Mouse (Mus musculus) heart, postnatal 0 days (tissue): ENCODE data around the gene Ugt1a6a. TPM values are rescaled to one million over a fixed set of nuclear protein-coding genes. Genes with fewer than 3 reads are reported as not detected.
A peak's percentile ranks its signal among the peaks of the same experiment; 100 is the strongest.

Experiments
- ATAC-seq: fragments of 200-750 bp; cut with Nextera tagmentation; 2 replicates; pipeline ENCODE4 v1.8.0; 2017; ENCODE audit warnings: low read depth, moderate number of reproducible peaks, moderate library complexity; ENCODE audit not compliant: insufficient read depth
- DNase-seq: peaks from one replicate; pipeline ENCODE4 v3.0.0-alpha.2; 2016; ENCODE audit warnings: low spot score
- H3K27ac ChIP-seq: fragments of 300-500 bp; sonication (generic); 2 replicates; pipeline ENCODE4 v1.5.1; 2014; ENCODE audit warnings: low read depth, mild to moderate bottlenecking
- H3K27me3 ChIP-seq: fragments of 300-500 bp; sonication (generic); 2 replicates; pipeline ENCODE4 v1.6.1; 2014; ENCODE audit warnings: low read length, mixed read lengths; ENCODE audit not compliant: control insufficient read depth, insufficient read depth
- H3K36me3 ChIP-seq: fragments of 300-500 bp; sonication (generic); replicated peaks from 2 replicates; pipeline ENCODE4 v1.6.1; 2014; ENCODE audit warnings: low read length, mixed read lengths; ENCODE audit not compliant: control insufficient read depth, insufficient read depth
- H3K4me1 ChIP-seq: fragments of 300-500 bp; sonication (generic); 2 replicates; pipeline ENCODE4 v1.6.1; 2014; ENCODE audit warnings: antibody characterized with exemption; ENCODE audit not compliant: control insufficient read depth, insufficient read depth
- H3K4me2 ChIP-seq: fragments of 300-500 bp; sonication (generic); 2 replicates; pipeline ENCODE4 v1.6.1; 2014; ENCODE audit warnings: low read depth, mild to moderate bottlenecking, low read length, moderate library complexity
- H3K4me3 ChIP-seq: fragments of 300-500 bp; sonication (generic); 2 replicates; pipeline ENCODE4 v1.5.1; 2014; ENCODE audit warnings: low read depth, low read length
- H3K9ac ChIP-seq: fragments of 300-500 bp; sonication (generic); replicated peaks from 2 replicates; pipeline ENCODE4 v1.6.1; 2014; ENCODE audit warnings: low read depth, low read length, mixed read lengths
- H3K9me3 ChIP-seq: fragments of 300-500 bp; sonication (generic); replicated peaks from 2 replicates; pipeline ENCODE4 v1.6.1; 2016; ENCODE audit warnings: low read length; ENCODE audit not compliant: control insufficient read depth
- CTCF ChIP-seq: IDR thresholded peaks from 2 replicates; pipeline ENCODE4 v1.5.1; 2016; ENCODE audit warnings: antibody characterized with exemption, control low read depth, low read depth
- EP300 ChIP-seq: IDR thresholded peaks from 2 replicates; pipeline ENCODE4 v1.6.1; 2016; ENCODE audit warnings: antibody characterized with exemption, low read depth
- WGBS: fragments of 180-500 bp; shearing (Covaris S2); extraction: QIAGEN DNeasy Blood & Tissue Kit; methylation state at CpG from one replicate; pipeline ENCODE4 v1.1.7; 2014; 5-methylcytosine and 5-hydroxymethylcytosine counted together
- polyA plus RNA-seq: library from polyadenylated mRNA; unstranded; fragments of >200 nt; fragmentation: Nextera tagmentation; extraction: Ambion mirVana; gene quantifications from 2 replicates; pipeline ENCODE4 v1.2.1, GENCODE M21; 2015
- total RNA-seq: library from RNA; depleted of rRNA; stranded (reverse); fragments of >200 nt; gene quantifications from 2 replicates; pipeline ENCODE4 v1.2.3, GENCODE M21; 2014; ENCODE audit warnings: low replicate concordance

The Ugt1a6a gene
- total and polyA plus RNA-seq, 2 experiments from 2014 or later: 0.66 to 2.2 TPM

DNA sequence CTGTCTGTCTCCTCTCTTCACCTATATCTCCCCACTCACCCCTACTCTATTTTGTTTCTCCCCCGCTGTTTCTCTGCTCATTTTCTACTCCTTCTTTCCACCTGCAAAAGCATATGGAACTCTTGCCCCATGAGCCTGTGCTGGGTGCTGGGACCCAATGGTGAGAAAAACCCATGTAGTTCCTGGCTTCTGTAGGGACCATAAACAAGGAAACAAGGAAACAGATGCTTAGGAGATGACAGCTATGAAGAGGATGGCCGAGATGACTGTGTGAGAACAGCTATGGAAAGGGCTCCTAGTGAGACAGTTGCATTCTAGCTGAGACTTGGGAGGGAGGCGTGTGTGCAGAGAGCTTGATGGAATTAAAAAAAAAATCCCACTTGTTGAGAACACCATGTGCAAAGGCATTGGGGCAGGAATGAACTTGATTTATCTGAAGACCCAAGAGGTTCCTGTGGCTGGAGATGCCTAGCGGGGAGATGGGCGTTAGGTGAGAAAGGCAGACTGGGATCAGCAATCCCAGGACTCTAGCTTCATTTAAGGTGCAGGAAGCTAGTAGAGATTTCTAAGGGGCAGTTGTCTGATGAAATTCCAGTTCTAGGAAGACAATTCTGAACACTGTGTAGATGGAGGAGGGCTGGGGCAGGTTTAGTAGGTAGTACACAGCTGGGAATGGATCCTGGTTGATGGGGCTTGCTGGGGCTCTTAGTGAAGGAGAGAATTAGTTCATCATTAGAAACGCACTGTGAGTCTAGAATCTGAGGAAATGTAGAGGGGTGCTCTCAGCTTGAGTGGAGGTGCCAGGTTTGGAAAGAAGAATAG is 96.6 kb downstream of the Ugt1a6a start:
- 65% methylated on average over 6 of the region's 6 CpGs for WGBS
- Histone ChIP-seq H3K27ac (no peak overlapping the region), H3K9me3 (peaks cover 96% of the 10 kb centered on the region), H3K4me1 (no peaks in the 10 kb centered on the region), H3K27me3 (no peaks in the 10 kb centered on the region), H3K9ac (no peak overlapping the region), H3K4me2 (no peak overlapping the region), H3K36me3 (no peaks in the 10 kb centered on the region), H3K4me3 (no peak overlapping the region)
- DNase-seq (no peak), ATAC-seq (no peak)
- TF ChIP-seq CTCF: no peak
- TF ChIP-seq EP300: no peak

DNA sequence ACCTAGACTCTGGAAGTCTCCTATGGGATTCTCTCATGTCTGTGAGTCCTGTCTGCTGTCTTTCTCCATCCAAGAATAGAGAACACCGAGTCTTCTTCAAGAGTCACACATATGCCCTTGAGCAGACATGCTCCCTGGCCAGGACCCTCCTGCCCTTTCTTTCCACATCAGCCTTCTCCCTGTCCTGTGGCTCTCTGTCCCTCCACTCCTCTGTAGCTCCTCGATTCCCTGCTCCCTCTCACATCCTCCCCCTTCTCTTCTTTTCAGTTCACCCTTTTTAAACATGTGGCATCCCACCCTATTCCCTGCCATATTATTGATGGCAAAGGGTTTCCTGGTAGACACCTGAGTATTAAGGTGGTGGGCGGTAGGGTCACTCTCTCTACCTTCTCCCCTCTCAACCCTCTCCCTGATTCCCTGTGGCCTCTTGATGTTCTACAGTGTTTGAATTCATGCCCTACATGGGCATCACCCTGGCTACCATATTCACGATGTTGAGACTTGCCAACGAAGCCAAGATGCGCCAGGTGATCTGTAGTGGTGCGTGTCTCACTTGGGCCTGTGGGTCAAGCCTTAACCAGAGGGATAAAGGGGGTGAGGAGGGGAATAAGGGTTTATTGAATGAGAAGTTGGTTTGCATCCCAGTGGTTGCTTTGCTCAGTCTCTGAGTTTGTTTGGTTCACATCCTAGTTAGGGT is 97.3 kb downstream of the Ugt1a6a start:
- no peak overlapping the region for H3K27ac ChIP-seq
- peaks cover 93% of the 10 kb centered on the region for H3K9me3 ChIP-seq
- WGBS: 51% methylated on average over 7 of the region's 7 CpGs
- no peaks in the 10 kb centered on the region for H3K36me3 ChIP-seq
- no peak overlapping the region for H3K9ac ChIP-seq
- DNase-seq (no peak), ATAC-seq (no peak)
- H3K4me2 ChIP-seq: no peak overlapping the region
- H3K27me3 ChIP-seq: no peaks in the 10 kb centered on the region
- H3K4me1 ChIP-seq: no peaks in the 10 kb centered on the region
- TF ChIP-seq EP300: no peak
- TF ChIP-seq CTCF: no peak
- no peak overlapping the region for H3K4me3 ChIP-seq

DNA sequence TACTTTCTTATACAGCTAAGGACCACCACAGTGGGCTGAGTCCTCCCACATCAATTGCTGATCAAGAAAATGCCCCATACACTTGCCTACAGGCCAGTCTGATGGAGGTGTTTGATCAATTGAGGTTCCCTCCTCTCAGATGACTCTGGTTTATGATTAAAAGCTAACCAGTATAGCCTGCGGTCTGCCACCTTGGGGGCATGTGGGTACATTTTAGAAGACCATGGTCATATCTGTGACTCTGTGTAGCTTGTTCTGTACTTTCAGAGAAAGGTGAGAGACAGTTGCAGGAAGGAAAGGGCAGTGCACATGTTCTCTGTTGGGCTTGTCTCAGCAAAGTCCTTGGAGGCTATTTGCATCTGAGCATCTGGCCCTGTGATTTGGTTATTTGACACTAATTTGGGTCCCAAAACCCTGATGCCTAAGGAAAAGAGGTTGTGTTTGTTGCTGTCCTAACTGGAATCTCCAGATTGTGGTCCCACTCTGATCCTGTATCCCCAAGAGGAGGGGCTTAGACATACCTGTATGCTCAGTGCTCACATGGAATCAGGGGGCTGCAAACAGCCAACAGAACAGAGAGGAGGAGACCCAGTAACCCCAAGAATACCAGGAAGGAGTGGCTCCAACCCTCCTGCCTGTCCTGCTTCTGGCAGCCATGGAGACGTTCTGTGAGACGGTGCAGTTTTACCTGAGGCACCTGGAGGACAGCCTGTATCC is 98.2 kb downstream of the Ugt1a6a start:
- peaks cover 92% of the 10 kb centered on the region for H3K9me3 ChIP-seq
- no peak overlapping the region for H3K4me2 ChIP-seq
- no peak overlapping the region for H3K4me3 ChIP-seq
- TF ChIP-seq EP300 (no peak), CTCF (no peak)
- H3K27ac ChIP-seq: no peak overlapping the region
- no peaks in the 10 kb centered on the region for H3K27me3 ChIP-seq
- ATAC-seq (no peak), DNase-seq (no peak)
- H3K4me1 ChIP-seq: no peaks in the 10 kb centered on the region
- H3K36me3 ChIP-seq: no peaks in the 10 kb centered on the region
- no peak overlapping the region for H3K9ac ChIP-seq
- 41% methylated on average over 3 of the region's 3 CpGs for WGBS

DNA sequence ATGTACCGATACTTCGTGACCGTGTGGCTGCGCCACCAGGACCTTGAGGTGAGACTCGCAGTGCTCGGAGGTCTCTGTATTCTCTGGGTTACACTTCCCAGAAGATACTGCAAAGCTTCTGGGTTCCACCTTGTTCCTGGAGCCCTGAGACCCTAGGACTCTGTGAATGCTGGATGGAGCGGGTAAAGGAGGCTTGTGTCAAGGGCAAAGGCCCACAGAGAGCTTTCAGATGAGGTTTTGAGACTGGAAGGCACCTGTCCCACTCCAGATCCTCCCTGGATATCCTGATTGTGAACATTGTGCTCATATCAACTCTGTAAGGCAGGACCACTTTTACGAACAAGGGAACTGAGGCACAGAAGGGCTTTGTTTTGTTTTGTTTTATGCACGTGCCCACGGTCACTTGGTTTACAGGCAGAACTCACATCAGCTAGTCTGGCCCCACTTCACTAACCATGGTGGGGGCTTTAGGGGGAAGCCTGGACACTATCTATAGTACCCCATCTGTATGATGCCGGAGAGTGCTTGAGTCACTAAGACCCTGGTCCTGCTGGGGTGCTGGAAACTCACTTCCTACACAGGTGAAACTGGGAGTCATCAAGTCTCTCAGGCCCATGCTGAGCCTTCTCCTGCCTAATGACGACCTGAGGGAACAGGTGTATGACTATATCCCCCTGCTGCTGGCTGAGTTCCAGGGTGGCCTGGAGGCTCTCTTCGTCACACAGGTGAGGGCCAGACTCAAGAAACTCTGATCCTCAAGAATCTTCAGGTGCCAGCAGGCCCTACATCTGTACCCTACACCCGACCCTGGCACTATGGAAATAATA is 99.0 kb downstream of the Ugt1a6a start:
- DNase-seq (no peak), ATAC-seq (0 out of 2 replicates have a peak, but pooled peaks have one; percentile 1)
- Histone ChIP-seq H3K4me1 (no peaks in the 10 kb centered on the region), H3K9me3 (peaks cover 93% of the 10 kb centered on the region), H3K27me3 (no peaks in the 10 kb centered on the region), H3K9ac (no peak overlapping the region), H3K4me2 (no peak overlapping the region), H3K4me3 (no peak overlapping the region), H3K36me3 (no peaks in the 10 kb centered on the region), H3K27ac (no peak overlapping the region)
- TF ChIP-seq EP300 (no peak), CTCF (no peak)
- 60% methylated on average over 14 of the region's 14 CpGs for WGBS

DNA sequence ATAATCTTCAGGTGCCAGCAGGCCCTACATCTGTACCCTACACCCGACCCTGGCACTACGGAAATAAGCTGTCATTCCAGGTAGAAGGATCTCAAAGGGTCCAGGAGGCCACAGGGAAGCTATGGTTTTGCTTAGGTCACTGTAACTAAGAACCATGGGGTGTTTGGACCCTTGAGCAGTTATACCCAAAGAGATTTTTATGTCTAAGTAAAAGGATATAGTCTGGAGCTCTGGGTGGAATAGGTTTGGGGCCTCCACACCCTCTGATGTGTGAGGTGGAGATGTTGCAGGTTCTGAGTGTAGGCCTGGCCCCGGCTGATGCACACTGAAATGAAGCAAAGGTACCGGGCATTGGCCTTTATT is 99.6 kb downstream of the Ugt1a6a start:
- Histone ChIP-seq H3K27me3 (no peaks in the 10 kb centered on the region), H3K27ac (no peak overlapping the region), H3K36me3 (no peaks in the 10 kb centered on the region), H3K4me1 (no peaks in the 10 kb centered on the region), H3K9me3 (peaks cover 95% of the 10 kb centered on the region), H3K4me3 (no peak overlapping the region), H3K4me2 (no peak overlapping the region), H3K9ac (no peak overlapping the region)
- no peak for TF ChIP-seq EP300
- no peak for TF ChIP-seq CTCF
- WGBS: 51% methylated on average over 4 of the region's 4 CpGs
- DNase-seq (no peak), ATAC-seq (no peak)
